Comparison of ENCODE assay signal across 18 mouse cellular contexts in genomic region chr6:8907917-8908316, GRCm38 (mm10). TPM values are rescaled to one million over a fixed set of nuclear protein-coding genes. Genes with fewer than 3 reads are reported as not detected.
"Had no signal": no experiment of that assay in that cellular context is flagged by ENCODE, and none has a peak within 500 bp of the region (broad histone marks: within the 10 kb centered on the region; RNA-seq: fewer than 3 reads in every experiment).

No protein-coding gene starts in this region.

- H3K27ac ChIP-seq: midbrain, embryonic 10.5 days; midbrain, embryonic 12.5 days; neural tube, embryonic 13.5 days; neural tube, embryonic 15.5 days had no signal

- H3K9ac ChIP-seq: lung, embryonic 14.5 days; midbrain, embryonic 12.5 days; neural tube, embryonic 13.5 days; neural tube, embryonic 15.5 days had no signal

- H3K4me2 ChIP-seq: lung, embryonic 14.5 days; midbrain, embryonic 12.5 days; neural tube, embryonic 13.5 days; neural tube, embryonic 15.5 days had no signal

- H3K4me1 ChIP-seq: midbrain, embryonic 10.5 days; midbrain, embryonic 12.5 days; neural tube, embryonic 13.5 days; neural tube, embryonic 15.5 days had no signal

- H3K4me3 ChIP-seq: midbrain, embryonic 10.5 days; midbrain, embryonic 12.5 days; myocyte; neural tube, embryonic 13.5 days; neural tube, embryonic 15.5 days had no signal

- DNase-seq: lung, adult 18-20 months; lung, embryonic 14.5 days; lung, postnatal 10 days; lung, postnatal 4 days; midbrain, embryonic 14.5 days; retina, postnatal 1 day; right cerebral cortex, postnatal 14 days; thymus, adult 18-20 months; thymus, postnatal 14 days; thymus, postnatal 36 days had no signal

- ATAC-seq: midbrain, embryonic 16.5 days had no signal

- H3K36me3 ChIP-seq: midbrain, embryonic 10.5 days; midbrain, embryonic 12.5 days; neural tube, embryonic 13.5 days; neural tube, embryonic 15.5 days had no signal

- H3K27me3 ChIP-seq: midbrain, embryonic 12.5 days; neural tube, embryonic 13.5 days; neural tube, embryonic 15.5 days had no signal

- H3K9me3 ChIP-seq: midbrain, embryonic 10.5 days; midbrain, embryonic 12.5 days; neural tube, embryonic 13.5 days; neural tube, embryonic 15.5 days had no signal

RNA-seq across cellular contexts. Expression of gene Nxph1, which starts 40.3 kb away (rescaled TPM):
- total RNA-seq: megakaryocyte, adult 5-6 weeks; megakaryocyte-erythroid progenitor cell, adult 5-6 weeks had no signal
- polyA plus RNA-seq: lung, embryonic 14.5 days; myocyte had no signal
